Mouse (Mus musculus): ENCODE results near the gene Mrps21. TPM values are rescaled to one million over a fixed set of nuclear protein-coding genes. Genes with fewer than 3 reads are reported as not detected.
A peak's percentile ranks its signal among the peaks of the same experiment; 100 is the strongest.
"Not testable (repeated sequence)": the region's sequence is repeated elsewhere in the genome, so short reads cannot be mapped to it uniquely, and the experiment has no call there.

The Mrps21 gene
- 347 and 348 TPM in 2 replicates for polyA plus RNA-seq (2014; fragmentation: Nextera tagmentation; extraction: Ambion mirVana)

DNA sequence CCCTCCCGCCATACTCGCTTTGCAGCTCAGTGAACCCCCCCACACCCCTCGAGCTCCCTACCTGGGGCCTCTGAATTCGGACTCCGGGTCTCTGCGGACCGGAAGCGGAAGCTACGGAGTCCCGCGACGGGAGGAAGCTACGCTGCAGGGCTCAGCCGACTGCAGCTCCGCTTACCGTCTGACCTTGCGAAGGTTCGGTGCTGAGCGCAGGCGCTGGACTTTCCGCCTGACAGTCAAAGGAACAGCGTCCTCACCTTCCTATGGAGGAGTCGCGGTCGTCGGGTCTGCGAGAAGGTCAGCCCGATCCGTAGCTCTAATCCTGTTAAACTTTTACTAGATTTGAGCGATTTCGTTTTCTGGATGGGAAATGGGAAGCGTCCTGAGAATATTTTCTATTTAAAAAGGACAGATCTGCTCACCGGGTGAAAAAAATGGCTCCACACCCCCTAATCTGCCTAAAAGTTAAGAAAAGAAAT lies at the start of gene Mrps21:
Mrps21 (minus strand) TSS at position 128 of the 476 bp plus-strand sequence.
- Histone ChIP-seq H3K27ac (ENCODE audit: low read depth, low read length) (peak within 1 kb of the TSS; percentile 65), H3K4me3 (ENCODE audit: low read depth, low read length) (peak within 1 kb of the TSS; percentile 58), H3K27me3 (ENCODE audit: control insufficient read depth, insufficient read depth, low read length) (no peaks in the 10 kb centered on the region), H3K4me2 (ENCODE audit: low read depth) (peak within 1 kb of the TSS; percentile 70), H3K9ac (ENCODE audit: low read length) (peak within 1 kb of the TSS; percentile 75), H3K9me3 (ENCODE audit: control insufficient read depth, low read length) (no peaks in the 10 kb centered on the region), H3K4me1 (ENCODE audit: control insufficient read depth, insufficient read depth, low read length) (peaks cover 8% of the 10 kb centered on the region), H3K36me3 (ENCODE audit: control insufficient read depth, insufficient read depth, low read length) (peaks cover 3% of the 10 kb centered on the region; the same call in 1 of the 2 replicates)
- under 1% methylated on average over 33 of the region's 33 CpGs for WGBS
- DNase-seq (ENCODE audit: low spot score) (peak; percentile 89), ATAC-seq (ENCODE audit: insufficient read depth, low FRiP score, low TSS enrichment) (peak; percentile 85)

DNA sequence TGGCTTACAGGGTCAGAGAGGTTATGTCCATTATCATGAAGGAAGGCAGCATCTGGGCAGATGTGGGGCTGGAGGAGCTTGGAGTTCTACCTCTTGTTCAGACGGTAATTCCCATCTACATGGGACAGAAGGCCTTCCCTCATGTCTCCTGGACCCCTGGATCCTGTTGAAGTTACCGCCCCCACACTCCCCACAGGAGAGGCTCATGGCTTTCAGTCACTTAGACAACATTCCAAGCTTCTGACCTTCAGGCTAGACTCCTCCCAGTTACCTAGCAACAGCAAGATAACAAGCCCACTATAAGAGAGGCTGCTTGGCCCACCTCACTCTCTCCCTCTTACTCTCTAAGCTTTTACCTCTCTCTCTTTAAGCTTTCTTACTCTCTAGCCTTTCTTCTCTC lies 49.2 kb upstream of the Mrps21 start:
- H3K9ac ChIP-seq (ENCODE audit: low read length); H3K36me3 ChIP-seq (ENCODE audit: control insufficient read depth, insufficient read depth, low read length); DNase-seq (ENCODE audit: low spot score); H3K27me3 ChIP-seq (ENCODE audit: control insufficient read depth, insufficient read depth, low read length); H3K27ac ChIP-seq (ENCODE audit: low read depth, low read length); H3K4me3 ChIP-seq (ENCODE audit: low read depth, low read length); H3K4me2 ChIP-seq (ENCODE audit: low read depth); H3K4me1 ChIP-seq (ENCODE audit: control insufficient read depth, insufficient read depth, low read length); H3K9me3 ChIP-seq (ENCODE audit: control insufficient read depth, low read length); ATAC-seq (ENCODE audit: insufficient read depth, low FRiP score, low TSS enrichment): not testable (repeated sequence)
- WGBS, result 72% methylated on average over 2 of the region's 2 CpGs

DNA sequence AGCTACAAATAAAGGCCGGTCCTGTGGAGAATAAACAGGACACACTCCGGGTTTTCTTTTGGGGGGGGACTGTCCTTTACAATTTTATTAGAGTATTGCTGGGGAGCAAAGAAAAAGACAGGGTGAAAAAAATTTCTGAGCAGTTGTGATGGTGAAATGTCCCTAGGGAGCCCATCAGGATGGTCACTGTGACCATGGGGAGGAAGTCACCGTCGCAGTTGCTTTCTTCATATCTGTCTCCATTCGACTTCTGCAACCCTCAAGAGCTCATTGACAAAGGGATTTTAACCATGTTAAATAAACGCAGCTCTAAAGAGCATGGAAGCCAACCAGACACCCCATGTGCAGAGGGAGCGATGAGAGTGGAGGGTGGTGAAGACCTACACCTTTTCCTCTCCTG lies 45.4 kb upstream of the Mrps21 start:
- Histone ChIP-seq H3K4me2 (ENCODE audit: low read depth) (no peak overlapping the region), H3K9ac (ENCODE audit: low read length) (no peak overlapping the region), H3K27ac (ENCODE audit: low read depth, low read length) (no peak overlapping the region), H3K4me1 (ENCODE audit: control insufficient read depth, insufficient read depth, low read length) (no peaks in the 10 kb centered on the region), H3K36me3 (ENCODE audit: control insufficient read depth, insufficient read depth, low read length) (no peaks in the 10 kb centered on the region), H3K9me3 (ENCODE audit: control insufficient read depth, low read length) (no peaks in the 10 kb centered on the region), H3K27me3 (ENCODE audit: control insufficient read depth, insufficient read depth, low read length) (no peaks in the 10 kb centered on the region), H3K4me3 (ENCODE audit: low read depth, low read length) (no peak overlapping the region)
- 76% methylated on average over 7 of the region's 7 CpGs for WGBS
- DNase-seq (ENCODE audit: low spot score) (no peak), ATAC-seq (ENCODE audit: insufficient read depth, low FRiP score, low TSS enrichment) (no peak)

DNA sequence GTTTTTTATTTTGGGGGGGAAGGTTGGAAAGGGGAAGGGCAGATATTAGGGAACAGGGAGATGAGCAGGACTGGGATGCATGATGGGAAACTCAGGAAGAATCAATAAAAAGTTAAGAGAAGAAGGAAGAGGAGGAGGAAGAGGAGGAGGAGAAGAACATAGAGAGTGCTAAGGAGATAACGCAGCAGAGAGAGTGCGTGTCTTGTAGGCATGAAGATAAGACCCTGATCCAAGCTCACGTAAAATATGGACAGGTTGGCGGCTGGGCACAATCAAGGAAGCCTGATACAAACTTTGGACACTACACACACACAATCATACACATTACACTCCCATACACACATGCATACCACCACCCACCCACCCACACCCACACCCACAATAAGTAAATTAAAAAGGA lies 43.4 kb upstream of the Mrps21 start:
- Histone ChIP-seq H3K27me3 (ENCODE audit: control insufficient read depth, insufficient read depth, low read length) (no peaks in the 10 kb centered on the region), H3K36me3 (ENCODE audit: control insufficient read depth, insufficient read depth, low read length) (no peaks in the 10 kb centered on the region), H3K4me2 (ENCODE audit: low read depth) (no peak overlapping the region), H3K4me3 (ENCODE audit: low read depth, low read length) (no peak overlapping the region), H3K4me1 (ENCODE audit: control insufficient read depth, insufficient read depth, low read length) (no peaks in the 10 kb centered on the region), H3K27ac (ENCODE audit: low read depth, low read length) (no peak overlapping the region), H3K9me3 (ENCODE audit: control insufficient read depth, low read length) (no peaks in the 10 kb centered on the region), H3K9ac (ENCODE audit: low read length) (no peak overlapping the region)
- no peak for ATAC-seq (ENCODE audit: insufficient read depth, low FRiP score, low TSS enrichment)
- WGBS, result 92% methylated on average over 4 of the region's 4 CpGs
- no peak for DNase-seq (ENCODE audit: low spot score)

DNA sequence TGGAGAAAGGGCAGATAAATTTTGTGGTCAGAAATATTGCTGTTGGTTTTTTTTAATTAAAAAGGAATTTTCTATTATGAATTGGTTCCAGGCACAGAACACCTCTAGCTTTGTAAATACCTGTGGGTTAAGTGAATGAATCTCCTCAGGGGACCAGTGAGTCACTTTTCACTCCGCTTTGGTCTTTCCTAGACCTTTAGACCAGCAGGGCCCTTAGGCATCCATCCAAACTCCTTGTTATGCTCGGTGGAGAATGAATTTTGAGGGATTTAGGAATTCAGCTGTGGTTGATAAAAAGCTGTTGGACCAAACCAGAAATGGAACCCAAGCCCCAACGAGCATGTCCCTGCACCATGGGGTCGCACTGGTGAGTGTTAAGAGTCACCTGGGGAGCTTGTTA lies 36.3 kb upstream of the Mrps21 start:
- Histone ChIP-seq H3K27ac (ENCODE audit: low read depth, low read length) (no peak overlapping the region), H3K9ac (ENCODE audit: low read length) (no peak overlapping the region), H3K27me3 (ENCODE audit: control insufficient read depth, insufficient read depth, low read length) (no peaks in the 10 kb centered on the region), H3K4me3 (ENCODE audit: low read depth, low read length) (no peak overlapping the region), H3K4me1 (ENCODE audit: control insufficient read depth, insufficient read depth, low read length) (peaks cover 13% of the 10 kb centered on the region), H3K36me3 (ENCODE audit: control insufficient read depth, insufficient read depth, low read length) (no peaks in the 10 kb centered on the region), H3K4me2 (ENCODE audit: low read depth) (no peak overlapping the region), H3K9me3 (ENCODE audit: control insufficient read depth, low read length) (no peaks in the 10 kb centered on the region)
- ATAC-seq (ENCODE audit: insufficient read depth, low FRiP score, low TSS enrichment) (no peak), DNase-seq (ENCODE audit: low spot score) (no peak)
- WGBS, result 53% methylated on average over 4 of the region's 4 CpGs

DNA sequence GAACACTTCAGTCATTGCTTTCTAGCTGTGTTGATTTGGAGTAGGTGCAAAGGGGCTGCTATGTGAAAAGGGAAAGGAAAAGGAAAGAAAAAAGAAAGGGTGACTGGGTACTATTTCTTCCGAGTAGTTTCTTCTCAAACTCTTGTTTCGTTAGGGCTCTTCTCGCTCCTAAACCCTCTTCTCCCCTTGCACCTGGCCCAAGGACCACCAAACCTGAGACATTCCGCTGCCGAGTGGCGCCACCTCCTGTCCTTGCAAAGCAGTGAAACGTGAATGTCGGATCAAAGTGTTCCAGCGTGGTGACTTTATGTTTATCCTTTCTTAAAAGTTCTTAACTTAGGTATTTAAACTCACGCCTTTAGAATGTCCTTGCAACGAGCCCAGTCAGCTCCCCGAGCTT lies 35.5 kb upstream of the Mrps21 start:
- H3K27ac ChIP-seq (ENCODE audit: low read depth, low read length), result no peak overlapping the region
- H3K9me3 ChIP-seq (ENCODE audit: control insufficient read depth, low read length), result no peaks in the 10 kb centered on the region
- peak overlapping the region; percentile 61 for H3K4me2 ChIP-seq (ENCODE audit: low read depth)
- 0 out of 2 replicates have a peak overlapping the region, but pooled peaks have one; percentile 1 for H3K4me3 ChIP-seq (ENCODE audit: low read depth, low read length)
- no peaks in the 10 kb centered on the region for H3K27me3 ChIP-seq (ENCODE audit: control insufficient read depth, insufficient read depth, low read length)
- DNase-seq (ENCODE audit: low spot score) (peak; percentile 67), ATAC-seq (ENCODE audit: insufficient read depth, low FRiP score, low TSS enrichment) (no peak)
- under 1% methylated on average over 12 of the region's 12 CpGs for WGBS
- H3K4me1 ChIP-seq (ENCODE audit: control insufficient read depth, insufficient read depth, low read length), result peaks cover 13% of the 10 kb centered on the region
- no peak overlapping the region for H3K9ac ChIP-seq (ENCODE audit: low read length)
- no peaks in the 10 kb centered on the region for H3K36me3 ChIP-seq (ENCODE audit: control insufficient read depth, insufficient read depth, low read length)

DNA sequence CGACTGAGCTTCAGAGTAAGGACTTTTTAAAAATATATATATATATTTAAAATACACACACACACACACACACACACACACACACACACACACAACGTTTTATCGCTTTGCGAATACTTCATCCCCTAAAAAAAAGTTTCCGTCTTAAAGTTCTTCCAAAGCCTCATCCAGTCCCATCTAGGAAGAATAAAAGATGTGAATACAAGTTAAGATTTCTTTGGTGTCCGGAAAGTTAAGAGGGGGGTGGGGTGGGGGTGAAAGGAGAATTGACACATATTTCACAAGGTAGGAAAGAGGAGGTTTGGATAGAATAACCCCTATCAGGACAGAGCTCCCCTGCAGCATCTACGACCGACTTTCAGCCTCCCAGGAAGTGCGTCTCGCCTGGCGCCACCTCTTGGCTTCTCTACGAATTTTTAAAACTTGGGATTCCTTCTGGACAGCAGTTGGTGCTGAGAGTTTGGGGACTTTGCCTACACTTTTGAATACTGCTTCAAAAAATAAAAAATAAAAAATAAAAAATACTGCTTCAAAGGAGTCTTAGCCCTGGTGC lies 34.7 kb upstream of the Mrps21 start:
- Histone ChIP-seq H3K27me3 (ENCODE audit: control insufficient read depth, insufficient read depth, low read length) (no peaks in the 10 kb centered on the region), H3K4me1 (ENCODE audit: control insufficient read depth, insufficient read depth, low read length) (peaks cover 13% of the 10 kb centered on the region), H3K9ac (ENCODE audit: low read length) (peak overlapping the region; percentile 50), H3K36me3 (ENCODE audit: control insufficient read depth, insufficient read depth, low read length) (no peaks in the 10 kb centered on the region), H3K4me2 (ENCODE audit: low read depth) (peak overlapping the region; percentile 61), H3K9me3 (ENCODE audit: control insufficient read depth, low read length) (no peaks in the 10 kb centered on the region), H3K27ac (ENCODE audit: low read depth, low read length) (peak overlapping the region; percentile 60), H3K4me3 (ENCODE audit: low read depth, low read length) (peak overlapping the region; percentile 26; the same call in 1 of the 2 replicates)
- ATAC-seq (ENCODE audit: insufficient read depth, low FRiP score, low TSS enrichment), result 0 out of 2 replicates have a peak, but pooled peaks have one; percentile 18
- WGBS, result 0% methylated on average over 12 of the region's 12 CpGs
- peak; percentile 67 for DNase-seq (ENCODE audit: low spot score)

DNA sequence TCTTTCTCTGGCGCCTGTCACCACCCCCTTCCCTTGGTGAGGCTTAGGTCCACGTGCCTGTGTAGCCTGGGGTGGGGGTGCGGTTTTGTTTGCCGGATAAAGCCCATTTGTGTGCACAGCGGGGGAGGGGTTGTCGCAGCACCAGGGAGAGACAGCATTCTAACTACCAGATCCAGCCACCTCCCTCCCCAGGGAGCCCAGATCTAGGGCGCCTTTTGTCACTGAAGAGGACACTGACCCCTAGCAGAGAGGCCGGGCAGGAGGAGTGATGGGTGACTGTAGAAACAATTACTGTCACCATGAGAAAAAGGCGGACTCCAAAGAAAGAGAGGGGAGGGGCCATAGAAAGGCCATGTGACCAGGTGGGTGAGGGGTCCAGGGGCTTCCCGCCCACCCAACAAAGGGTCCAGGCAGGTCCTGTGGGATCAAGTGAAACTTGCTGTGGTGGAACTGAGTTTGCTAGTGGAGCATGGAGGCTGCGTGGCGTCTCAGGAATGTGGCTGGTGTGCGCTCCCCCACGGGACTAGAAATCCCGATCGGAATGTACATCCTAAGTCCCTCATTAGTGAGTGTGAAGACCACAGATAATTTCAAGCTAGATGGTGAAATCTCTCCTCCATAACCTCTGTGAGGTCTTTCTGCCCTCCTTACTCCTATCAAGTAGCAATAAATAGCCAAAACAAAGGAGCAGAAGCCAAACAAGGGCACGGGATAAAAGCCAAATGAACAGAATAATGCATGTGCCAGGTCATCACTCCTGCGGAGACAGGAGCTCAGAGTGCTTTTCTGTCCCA lies 34.0 kb upstream of the Mrps21 start:
- 0% methylated on average over 18 of the region's 18 CpGs for WGBS
- peak overlapping the region; percentile 61 for H3K4me2 ChIP-seq (ENCODE audit: low read depth)
- DNase-seq (ENCODE audit: low spot score), result peak; percentile 78
- peak overlapping the region; percentile 26 for H3K4me3 ChIP-seq (ENCODE audit: low read depth, low read length)
- H3K9me3 ChIP-seq (ENCODE audit: control insufficient read depth, low read length), result no peaks in the 10 kb centered on the region
- H3K27me3 ChIP-seq (ENCODE audit: control insufficient read depth, insufficient read depth, low read length), result no peaks in the 10 kb centered on the region
- peak overlapping the region; percentile 60 for H3K27ac ChIP-seq (ENCODE audit: low read depth, low read length)
- no peaks in the 10 kb centered on the region for H3K36me3 ChIP-seq (ENCODE audit: control insufficient read depth, insufficient read depth, low read length)
- H3K4me1 ChIP-seq (ENCODE audit: control insufficient read depth, insufficient read depth, low read length), result peaks cover 13% of the 10 kb centered on the region
- H3K9ac ChIP-seq (ENCODE audit: low read length), result peak overlapping the region; percentile 50
- peak; percentile 75 for ATAC-seq (ENCODE audit: insufficient read depth, low FRiP score, low TSS enrichment)

All from neural tube, embryonic 11.5 days (tissue).